Mouse (Mus musculus): ENCODE results near the gene Tmem161a. TPM values are rescaled to one million over a fixed set of nuclear protein-coding genes. Genes with fewer than 3 reads are reported as not detected.

Gene Tmem161a
- total RNA-seq, 1 experiment from 2014 or later, result 15.2 TPM

GRCm38 (mm10) chr8:70230837-70231236 lies 58.7 kb downstream of the Tmem161a start:
- ATAC-seq (ENCODE audit: extremely low read depth, insufficient number of reproducible peaks, low FRiP score, poor library complexity, severe bottlenecking), result no peak

Other genes starting within 250 kb of the Tmem161a start
- gene Gatad2a, start 176.0 kb upstream of the Tmem161a start, total RNA-seq (2017), result 52.6 and 64.2 TPM in 2 replicates
- gene Mau2, start 129.6 kb upstream of the Tmem161a start, total RNA-seq (2017), result 104 and 111 TPM in 2 replicates
- gene Sugp1, start 129.5 kb upstream of the Tmem161a start, total RNA-seq (2017), result 46.8 and 51.9 TPM in 2 replicates
- 0.74 and 0.93 TPM in 2 replicates for gene Tm6sf2, start 99.4 kb upstream of the Tmem161a start, total RNA-seq (2017)
- not detected in 2 replicates for gene Hapln4, start 88.9 kb upstream of the Tmem161a start, total RNA-seq (2017)
- not detected in 2 replicates for gene Ncan, start 51.5 kb upstream of the Tmem161a start, total RNA-seq (2017)
- gene Nr2c2ap, start 41.0 kb upstream of the Tmem161a start, total RNA-seq (2017), result 4.7 and 5.2 TPM in 2 replicates
- gene Rfxank, start 33.2 kb upstream of the Tmem161a start, total RNA-seq (2017), result 17.1 and 18.7 TPM in 2 replicates
- gene Borcs8, start 32.9 kb upstream of the Tmem161a start, total RNA-seq (2017), result 55.7 and 63.4 TPM in 2 replicates
- gene Mef2b, start 32.6 kb upstream of the Tmem161a start, total RNA-seq (2017), result 0.70 and 0.86 TPM in 2 replicates
- gene Slc25a42, start 39.9 kb downstream of the Tmem161a start, total RNA-seq (2017), result 3.2 and 5.0 TPM in 2 replicates
- gene Sugp2, start 61.9 kb downstream of the Tmem161a start, total RNA-seq (2017), result 39.7 and 43.2 TPM in 2 replicates
- gene Armc6, start 62.1 kb downstream of the Tmem161a start, total RNA-seq (2017), result 5.8 and 6.9 TPM in 2 replicates
- gene Homer3, start 110.5 kb downstream of the Tmem161a start, total RNA-seq (2017), result 4.4 and 6.3 TPM in 2 replicates
- gene Ddx49, start 130.1 kb downstream of the Tmem161a start, total RNA-seq (2017), result 50.1 and 57.6 TPM in 2 replicates
- 67.8 and 67.9 TPM in 2 replicates for gene Cope, start 130.2 kb downstream of the Tmem161a start, total RNA-seq (2017)
- not detected in 2 replicates for gene Cers1, start 143.4 kb downstream of the Tmem161a start, total RNA-seq (2017)
- gene Gdf1, start 157.5 kb downstream of the Tmem161a start, total RNA-seq (2017), result not detected in 2 replicates
- 34.0 and 36.8 TPM in 2 replicates for gene Upf1, start 180.9 kb downstream of the Tmem161a start, total RNA-seq (2017)
- 1.0 TPM in 1 of 2 replicates, not detected in the other for gene Comp, start 201.2 kb downstream of the Tmem161a start, total RNA-seq (2017)

Measured in neutrophil, adult 5-6 weeks (primary cell).